In the genomic region with DNA sequence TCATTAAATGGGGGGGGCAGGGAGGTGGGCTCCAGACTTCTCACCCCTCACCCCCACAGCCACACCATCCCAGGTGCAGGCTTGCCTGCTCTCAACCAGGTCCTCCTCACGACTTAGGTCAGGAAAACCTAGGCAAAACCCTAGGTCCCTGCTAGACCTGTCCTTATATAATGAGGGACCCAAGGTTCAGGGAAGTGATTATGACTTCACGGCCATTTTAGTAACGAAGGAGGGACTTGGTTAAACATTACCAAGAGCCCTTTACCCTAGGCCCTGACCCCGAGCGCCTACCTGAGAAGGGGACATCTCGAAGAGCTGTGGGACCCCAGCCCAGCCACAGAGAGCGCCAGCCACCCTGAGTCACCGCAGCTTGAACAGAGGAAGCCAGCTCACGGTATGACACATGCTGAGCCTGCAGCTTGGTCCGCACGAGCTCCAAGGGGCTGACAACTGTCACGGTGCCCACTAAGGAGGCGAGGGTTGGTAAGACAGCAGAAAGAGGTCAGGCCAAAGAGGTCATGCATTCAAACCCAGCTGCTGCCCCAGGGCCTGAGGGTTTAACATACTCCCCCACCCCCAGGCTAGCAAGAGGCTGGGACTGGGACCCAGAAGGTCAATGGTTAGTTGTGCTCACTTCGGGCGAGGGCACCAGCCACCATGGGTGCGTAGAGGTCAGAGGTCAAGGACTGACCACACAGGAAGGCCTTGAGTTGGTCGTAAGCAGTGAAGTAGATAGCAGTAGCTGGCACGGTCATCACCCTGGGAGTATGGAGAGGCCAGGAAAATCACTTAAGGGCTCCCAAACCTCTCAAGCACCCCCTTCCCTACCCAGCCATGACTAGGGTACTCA, we compare ENCODE assay signal across 10 mouse cellular contexts. TPM values are rescaled to one million over a fixed set of nuclear protein-coding genes. Genes with fewer than 3 reads are reported as not detected.
DNase-seq lines count a peak whose midpoint lies in the region; ATAC-seq and TF ChIP-seq lines count a peak whose summit lies in the region.
"Had no signal": no experiment of that assay in that cellular context is flagged by ENCODE, and none has a peak within 500 bp of the region (broad histone marks: within the 10 kb centered on the region; RNA-seq: fewer than 3 reads in every experiment).

No protein-coding gene starts in this region.

- H3K4me2 ChIP-seq in heart, embryonic 13.5 days = peak overlapping the region; percentile 33
- no peak overlapping the region for H3K4me2 ChIP-seq in neural tube, embryonic 11.5 days (ENCODE audit: low read depth)
- H3K4me2 ChIP-seq in liver, embryonic 11.5 days = peak overlapping the region; percentile 94
- no peak overlapping the region for H3K4me2 ChIP-seq in stomach, postnatal 0 days (replicated peaks; ENCODE audit: low read depth)
- H3K4me2 ChIP-seq: limb, embryonic 12.5 days had no signal

- no peak overlapping the region for H3K27ac ChIP-seq in heart, embryonic 13.5 days (replicated peaks)
- H3K27ac ChIP-seq in neural tube, embryonic 11.5 days (ENCODE audit: low read depth, low read length) = no peak overlapping the region
- H3K27ac ChIP-seq in liver, embryonic 11.5 days (ENCODE audit: low read depth, low read length) = no peak overlapping the region
- no peak overlapping the region for H3K27ac ChIP-seq in stomach, postnatal 0 days (replicated peaks)
- H3K27ac ChIP-seq: limb, embryonic 12.5 days had no signal

- TF ChIP-seq CTCF in stomach, postnatal 0 days (IDR thresholded peaks at IDR 0.05; ENCODE audit: low read depth) = no peak

- H3K36me3 ChIP-seq in heart, embryonic 13.5 days = peaks cover 30% of the 10 kb centered on the region
- H3K36me3 ChIP-seq in neural tube, embryonic 11.5 days (ENCODE audit: control insufficient read depth, insufficient read depth, low read length) = peaks cover 14% of the 10 kb centered on the region
- H3K36me3 ChIP-seq in liver, embryonic 11.5 days (ENCODE audit: control insufficient read depth, insufficient read depth, low read length) = peaks cover 19% of the 10 kb centered on the region
- peaks cover 20% of the 10 kb centered on the region for H3K36me3 ChIP-seq in stomach, postnatal 0 days (ENCODE audit: control insufficient read depth, insufficient read depth, low read length)

- DNase-seq in heart, postnatal 25 days (ENCODE audit: low spot score) = no peak
- DNase-seq in neural tube, embryonic 11.5 days (ENCODE audit: low spot score) = peak; percentile 33
- DNase-seq in neural tube, embryonic 10.5 days (ENCODE audit: extremely low spot score, low spot score) = no peak
- DNase-seq in liver, embryonic 11.5 days (ENCODE audit: low spot score) = peak; percentile 29
- DNase-seq in stomach, postnatal 0 days (ENCODE audit: low spot score) = no peak
- no peak for DNase-seq in urinary bladder, postnatal 25 days (ENCODE audit: low spot score)
- no peak for DNase-seq in urinary bladder, postnatal 36 days (ENCODE audit: low spot score in 2 of 2)
- DNase-seq: gastrocnemius, postnatal 14 days had no signal

- peaks cover 41% of the 10 kb centered on the region for H3K27me3 ChIP-seq in heart, embryonic 13.5 days (replicated peaks)
- H3K27me3 ChIP-seq in neural tube, embryonic 11.5 days (ENCODE audit: control insufficient read depth, insufficient read depth, low read length) = peaks cover 13% of the 10 kb centered on the region
- peaks cover 29% of the 10 kb centered on the region for H3K27me3 ChIP-seq in liver, embryonic 11.5 days (replicated peaks; ENCODE audit: control insufficient read depth, insufficient read depth, low read length)
- 0 out of 2 replicates have a peak, but pooled peaks cover 4% of the 10 kb centered on the region for H3K27me3 ChIP-seq in stomach, postnatal 0 days (ENCODE audit: control insufficient read depth, insufficient read depth, low read length)

- H3K4me1 ChIP-seq in heart, embryonic 13.5 days = peaks cover 34% of the 10 kb centered on the region
- H3K4me1 ChIP-seq in neural tube, embryonic 11.5 days (ENCODE audit: control insufficient read depth, insufficient read depth, low read length) = peaks cover 25% of the 10 kb centered on the region
- peaks cover 23% of the 10 kb centered on the region for H3K4me1 ChIP-seq in liver, embryonic 11.5 days (replicated peaks; ENCODE audit: control insufficient read depth, insufficient read depth, low read length)
- H3K4me1 ChIP-seq in stomach, postnatal 0 days (replicated peaks; ENCODE audit: control insufficient read depth, insufficient read depth) = peaks cover 5% of the 10 kb centered on the region; the same call in 1 of the 2 replicates

- H3K4me3 ChIP-seq in heart, embryonic 13.5 days = no peak overlapping the region
- H3K4me3 ChIP-seq in neural tube, embryonic 11.5 days (ENCODE audit: low read depth, low read length) = no peak overlapping the region
- H3K4me3 ChIP-seq in liver, embryonic 11.5 days (ENCODE audit: low read depth, low read length) = peak overlapping the region; percentile 20; the same call in 1 of the 2 replicates
- no peak overlapping the region for H3K4me3 ChIP-seq in stomach, postnatal 0 days (ENCODE audit: low read depth, low read length)
- H3K4me3 ChIP-seq: limb, embryonic 12.5 days had no signal

- 83% methylated on average over 18 of the region's 18 CpGs for WGBS in heart, embryonic 13.5 days
- WGBS in neural tube, embryonic 11.5 days = 78% methylated on average over 18 of the region's 18 CpGs
- 80% methylated on average over 18 of the region's 18 CpGs for WGBS in liver, embryonic 11.5 days
- 77% methylated on average over 18 of the region's 18 CpGs for WGBS in stomach, postnatal 0 days

- ATAC-seq in heart, embryonic 13.5 days (ENCODE audit: extremely low read depth, insufficient number of reproducible peaks, low FRiP score, low TSS enrichment) = no peak
- ATAC-seq in neural tube, embryonic 11.5 days (ENCODE audit: insufficient read depth, low FRiP score, low TSS enrichment) = no peak
- ATAC-seq in liver, embryonic 11.5 days (replicated peaks; ENCODE audit: low FRiP score) = no peak
- no peak for ATAC-seq in stomach, postnatal 0 days (ENCODE audit: low FRiP score, low TSS enrichment)

- TF ChIP-seq EP300 in stomach, postnatal 0 days (optimal IDR thresholded peaks at IDR 0.05) = no peak

- intact Hi-C loops in heart, postnatal 25 days (cut with DNase I) = no loop called here

- no peaks in the 10 kb centered on the region for H3K9me3 ChIP-seq in heart, embryonic 13.5 days
- no peaks in the 10 kb centered on the region for H3K9me3 ChIP-seq in neural tube, embryonic 11.5 days (ENCODE audit: control insufficient read depth, low read length)
- no peaks in the 10 kb centered on the region for H3K9me3 ChIP-seq in liver, embryonic 11.5 days (ENCODE audit: control insufficient read depth, low read length)
- H3K9me3 ChIP-seq in stomach, postnatal 0 days (ENCODE audit: control insufficient read depth, low read length) = no peaks in the 10 kb centered on the region
- H3K9me3 ChIP-seq: limb, embryonic 12.5 days had no signal

- peak overlapping the region; percentile 19; the same call in 1 of the 2 replicates for H3K9ac ChIP-seq in heart, embryonic 13.5 days
- peak overlapping the region; percentile 10; the same call in 1 of the 2 replicates for H3K9ac ChIP-seq in neural tube, embryonic 11.5 days (ENCODE audit: low read length)
- H3K9ac ChIP-seq in liver, embryonic 11.5 days (ENCODE audit: low read depth, low read length) = no peak overlapping the region
- peak overlapping the region; percentile 8; the same call in 1 of the 2 replicates for H3K9ac ChIP-seq in stomach, postnatal 0 days (ENCODE audit: low read length)

RNA-seq across cellular contexts. Expression of a gene that starts 3.4 kb away (rescaled TPM):
- polyA plus RNA-seq in heart, embryonic 13.5 days (2015; fragmentation: Nextera tagmentation; extraction: Ambion mirVana) = 287 and 294 TPM in 2 replicates
- 100 to 1,000 TPM; 163 to 175 TPM for total RNA-seq in heart, postnatal 25 days (2021)
- polyA plus RNA-seq in neural tube, embryonic 11.5 days (2014; fragmentation: Nextera tagmentation; extraction: Ambion mirVana) = 174 and 184 TPM in 2 replicates
- 282 and 283 TPM in 2 replicates for polyA plus RNA-seq in liver, embryonic 11.5 days (2014; fragmentation: Nextera tagmentation; extraction: Ambion mirVana)
- polyA plus RNA-seq in stomach, postnatal 0 days (2015; fragmentation: Nextera tagmentation; extraction: Ambion mirVana) = 189 and 200 TPM in 2 replicates

RNA-seq across cellular contexts. Expression of a gene that starts 11.2 kb away (rescaled TPM):
- 1.1 and 1.7 TPM in 2 replicates for polyA plus RNA-seq in heart, embryonic 13.5 days (2015; fragmentation: Nextera tagmentation; extraction: Ambion mirVana)
- total RNA-seq in heart, postnatal 25 days (2021) = not detected
- 46.7 and 51.5 TPM in 2 replicates for polyA plus RNA-seq in neural tube, embryonic 11.5 days (2014; fragmentation: Nextera tagmentation; extraction: Ambion mirVana)
- polyA plus RNA-seq in liver, embryonic 11.5 days (2014; fragmentation: Nextera tagmentation; extraction: Ambion mirVana) = 1.8 and 2.6 TPM in 2 replicates
- 5.1 and 5.9 TPM in 2 replicates for polyA plus RNA-seq in stomach, postnatal 0 days (2015; fragmentation: Nextera tagmentation; extraction: Ambion mirVana)

RNA-seq across cellular contexts. Expression of a gene that starts 25.7 kb away (rescaled TPM):
- polyA plus RNA-seq in heart, embryonic 13.5 days (2015; fragmentation: Nextera tagmentation; extraction: Ambion mirVana) = 220 and 224 TPM in 2 replicates
- 100 to 1,000 TPM; 101 to 104 TPM for total RNA-seq in heart, postnatal 25 days (2021)
- polyA plus RNA-seq in neural tube, embryonic 11.5 days (2014; fragmentation: Nextera tagmentation; extraction: Ambion mirVana) = 54.2 and 54.8 TPM in 2 replicates
- 68.1 and 69.5 TPM in 2 replicates for polyA plus RNA-seq in liver, embryonic 11.5 days (2014; fragmentation: Nextera tagmentation; extraction: Ambion mirVana)
- polyA plus RNA-seq in stomach, postnatal 0 days (2015; fragmentation: Nextera tagmentation; extraction: Ambion mirVana) = 126 and 142 TPM in 2 replicates

RNA-seq across cellular contexts. Expression of a gene that starts 38.4 kb away (rescaled TPM):
- polyA plus RNA-seq in heart, embryonic 13.5 days (2015; fragmentation: Nextera tagmentation; extraction: Ambion mirVana) = 47.2 and 59.5 TPM in 2 replicates
- 1 to 10 TPM; 5.3 to 9.5 TPM for total RNA-seq in heart, postnatal 25 days (2021)
- polyA plus RNA-seq in neural tube, embryonic 11.5 days (2014; fragmentation: Nextera tagmentation; extraction: Ambion mirVana) = 26.6 and 28.4 TPM in 2 replicates
- polyA plus RNA-seq in liver, embryonic 11.5 days (2014; fragmentation: Nextera tagmentation; extraction: Ambion mirVana) = 191 and 229 TPM in 2 replicates
- polyA plus RNA-seq in stomach, postnatal 0 days (2015; fragmentation: Nextera tagmentation; extraction: Ambion mirVana) = 0.72 and 1.1 TPM in 2 replicates

RNA-seq across cellular contexts. Expression of a gene that starts 43.1 kb away (rescaled TPM):
- polyA plus RNA-seq in heart, embryonic 13.5 days (2015; fragmentation: Nextera tagmentation; extraction: Ambion mirVana) = 2.8 and 2.9 TPM in 2 replicates
- total RNA-seq in heart, postnatal 25 days (2021) = 1 to 10 TPM; 5.8 to 6.5 TPM
- 11.6 and 12.0 TPM in 2 replicates for polyA plus RNA-seq in neural tube, embryonic 11.5 days (2014; fragmentation: Nextera tagmentation; extraction: Ambion mirVana)
- polyA plus RNA-seq in liver, embryonic 11.5 days (2014; fragmentation: Nextera tagmentation; extraction: Ambion mirVana) = 1.8 and 2.0 TPM in 2 replicates
- polyA plus RNA-seq in stomach, postnatal 0 days (2015; fragmentation: Nextera tagmentation; extraction: Ambion mirVana) = 2.0 and 2.9 TPM in 2 replicates

Comparison
In these comparisons a context has a peak if more than half of its experiments do, and no peak if none do; other contexts are left out.
1. DNase-seq: peak in neural tube, embryonic 11.5 days (single experiment) and liver, embryonic 11.5 days (single experiment); none in heart, postnatal 25 days (single experiment), neural tube, embryonic 10.5 days (single experiment), stomach, postnatal 0 days (single experiment), urinary bladder, postnatal 25 days (single experiment) and urinary bladder, postnatal 36 days (0 of 2).
2. H3K4me2 ChIP-seq: peak in heart, embryonic 13.5 days (single experiment) and liver, embryonic 11.5 days (single experiment); none in neural tube, embryonic 11.5 days (single experiment) and stomach, postnatal 0 days (single experiment).